In the genomic region with DNA sequence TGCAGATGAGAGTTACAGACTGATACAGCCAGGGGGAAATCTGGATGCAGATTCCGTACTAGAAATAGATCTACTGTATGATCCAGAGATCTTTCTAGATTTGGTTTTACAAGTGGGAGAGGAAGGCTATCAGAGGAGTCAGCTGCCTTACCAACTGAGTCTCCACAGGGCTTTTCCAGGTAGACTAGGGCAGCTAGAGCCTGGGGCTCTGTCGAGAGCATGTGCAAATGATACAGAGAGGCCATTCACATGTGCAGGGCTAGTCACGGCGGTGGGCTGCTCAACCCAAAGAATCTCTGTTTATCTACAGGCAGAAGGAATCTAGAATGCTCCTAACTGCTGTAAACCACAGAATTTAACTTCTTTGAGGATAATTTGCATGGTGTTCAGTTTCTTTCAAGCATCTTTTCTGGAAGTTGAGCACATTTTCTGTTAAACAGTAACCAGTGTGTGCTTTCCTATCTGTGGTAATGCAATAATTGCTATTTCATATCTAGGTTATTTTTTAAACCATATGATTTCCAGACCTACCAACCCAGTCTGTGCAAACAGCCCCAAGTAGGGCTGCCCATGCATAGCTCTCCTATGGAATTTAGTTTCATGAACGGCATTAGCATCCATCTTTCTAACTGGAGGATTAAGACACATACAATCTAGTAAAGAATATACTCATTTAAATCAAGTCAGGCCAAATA, we compare ENCODE assay signal across 12 mouse cellular contexts.
"Had no signal": no experiment of that assay in that cellular context is flagged by ENCODE, and none has a peak within 500 bp of the region (broad histone marks: within the 10 kb centered on the region; RNA-seq: fewer than 3 reads in every experiment).

No protein-coding gene starts in this region.

- H3K27me3 ChIP-seq: kidney, embryonic 15.5 days; liver, embryonic 13.5 days; lung, embryonic 15.5 days; midbrain, embryonic 13.5 days had no signal

- H3K9ac ChIP-seq: kidney, embryonic 15.5 days; liver, embryonic 13.5 days; liver, postnatal 0 days; lung, embryonic 15.5 days; midbrain, embryonic 13.5 days had no signal

- H3K4me1 ChIP-seq: limb, embryonic 10.5 days; liver, embryonic 13.5 days; lung, embryonic 15.5 days; midbrain, embryonic 13.5 days had no signal

- H3K36me3 ChIP-seq: kidney, embryonic 15.5 days; limb, embryonic 10.5 days; liver, embryonic 13.5 days; lung, embryonic 15.5 days; midbrain, embryonic 13.5 days had no signal

- H3K9me3 ChIP-seq: kidney, embryonic 15.5 days; limb, embryonic 10.5 days; liver, embryonic 13.5 days; lung, embryonic 15.5 days; midbrain, embryonic 13.5 days had no signal

- DNase-seq: kidney, adult 11 months; layer of hippocampus, adult 9-11 months; liver, embryonic 13.5 days; liver, postnatal 0 days; right cerebral cortex, postnatal 14 days; thymus, postnatal 36 days had no signal

- H3K27ac ChIP-seq: hindbrain, postnatal 0 days; kidney, embryonic 15.5 days; left cerebral cortex, adult 2 months; limb, embryonic 10.5 days; liver, embryonic 13.5 days; lung, embryonic 15.5 days; midbrain, embryonic 13.5 days had no signal

- H3K4me2 ChIP-seq: kidney, embryonic 15.5 days; liver, embryonic 13.5 days; lung, embryonic 15.5 days; midbrain, embryonic 13.5 days had no signal

- ATAC-seq: hindbrain, postnatal 0 days; midbrain, embryonic 13.5 days had no signal

- H3K4me3 ChIP-seq: kidney, embryonic 15.5 days; left cerebral cortex, adult 2 months; limb, embryonic 10.5 days; liver, embryonic 13.5 days; lung, embryonic 15.5 days; midbrain, embryonic 13.5 days had no signal
